Mouse (Mus musculus) ES-Bruce4 (cell line): Measurements from ENCODE around the gene Nos1ap. TPM values are rescaled to one million over a fixed set of nuclear protein-coding genes. Genes with fewer than 3 reads are reported as not detected.

Experiments used
- H3K27ac ChIP-seq: 2 replicates; pipeline ENCODE4 v1.5.1; 2012; ENCODE audit warnings: low read length, inconsistent platforms; ENCODE audit not compliant: insufficient read depth
- H3K27me3 ChIP-seq: 2 replicates; pipeline ENCODE4 v1.6.1; 2012; ENCODE audit warnings: mild to moderate bottlenecking, low read length, inconsistent platforms; ENCODE audit not compliant: control insufficient read depth, poor library complexity, insufficient read depth, severe bottlenecking
- H3K36me3 ChIP-seq: 2 replicates; pipeline ENCODE4 v1.6.1; 2012; ENCODE audit warnings: inconsistent platforms, mild to moderate bottlenecking, low read length, moderate library complexity; ENCODE audit not compliant: control insufficient read depth, poor library complexity, insufficient read depth, severe bottlenecking
- H3K4me1 ChIP-seq: one replicate; pipeline ENCODE4 v1.8.1; 2011; ENCODE audit warnings: low read length; ENCODE audit not compliant: control insufficient read depth, insufficient read depth
- H3K4me3 ChIP-seq: 2 replicates; pipeline ENCODE4 v1.5.1; 2011; ENCODE audit warnings: low read depth, mild to moderate bottlenecking, low read length
- H3K9ac ChIP-seq: 2 replicates; pipeline ENCODE4 v1.6.1; 2012; ENCODE audit warnings: low read depth, mild to moderate bottlenecking, inconsistent platforms; ENCODE audit not compliant: poor library complexity, severe bottlenecking
- H3K9me3 ChIP-seq: replicated peaks from 2 replicates; pipeline ENCODE4 v1.6.1; 2012; ENCODE audit warnings: mild to moderate bottlenecking, low read length, inconsistent platforms; ENCODE audit not compliant: control insufficient read depth, poor library complexity, insufficient read depth, severe bottlenecking
- CTCF ChIP-seq: IDR thresholded peaks from one replicate; pipeline ENCODE4 v1.8.1; 2011; ENCODE audit warnings: low read depth, low read length
- EP300 ChIP-seq: IDR thresholded peaks from 2 replicates; pipeline ENCODE4 v1.6.1; 2011; ENCODE audit warnings: low read depth, low read length; ENCODE audit not compliant: insufficient read depth
- POLR2A ChIP-seq: IDR thresholded peaks from one replicate; pipeline ENCODE4 v1.8.1; 2011; ENCODE audit warnings: low read length; ENCODE audit not compliant: insufficient read depth
- polyA plus RNA-seq: library from polyadenylated mRNA; stranded (reverse); fragments of >200 nt; gene quantifications from 2 replicates; pipeline ENCODE4 v1.2.4, GENCODE M21; 2011; ENCODE audit warnings: low read depth; ENCODE audit not compliant: missing spikeins, insufficient read depth, insufficient read length

The Nos1ap gene
- polyA plus RNA-seq, 1 experiment, result 4.6 TPM

DNA sequence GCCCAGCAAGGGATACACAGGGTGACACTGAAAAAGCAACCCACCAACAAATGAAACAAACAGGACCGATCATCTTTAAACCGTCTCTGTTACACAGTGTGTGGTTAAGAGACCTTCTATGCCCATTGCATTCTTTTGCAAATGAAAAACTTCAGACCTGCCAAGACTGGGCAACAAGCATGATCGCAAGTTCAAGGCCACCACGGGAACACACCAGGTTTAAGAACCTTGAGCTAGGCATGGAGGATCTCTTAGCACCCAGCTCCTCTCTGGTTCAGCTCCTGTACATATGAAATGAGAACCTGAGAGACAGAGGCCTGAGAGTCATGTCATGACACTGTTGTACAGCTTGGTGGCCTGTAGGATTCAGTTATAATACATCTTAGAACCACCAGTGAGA, 190.8 kb downstream of the Nos1ap start:
- no peaks in the 10 kb centered on the region for H3K27me3 ChIP-seq
- H3K9ac ChIP-seq, result no peak overlapping the region
- no peaks in the 10 kb centered on the region for H3K9me3 ChIP-seq
- H3K4me3 ChIP-seq, result no peak overlapping the region
- TF ChIP-seq CTCF, result no peak
- no peak for TF ChIP-seq POLR2A
- no peak for TF ChIP-seq EP300
- H3K36me3 ChIP-seq, result no peaks in the 10 kb centered on the region
- no peaks in the 10 kb centered on the region for H3K4me1 ChIP-seq
- no peak overlapping the region for H3K27ac ChIP-seq

DNA sequence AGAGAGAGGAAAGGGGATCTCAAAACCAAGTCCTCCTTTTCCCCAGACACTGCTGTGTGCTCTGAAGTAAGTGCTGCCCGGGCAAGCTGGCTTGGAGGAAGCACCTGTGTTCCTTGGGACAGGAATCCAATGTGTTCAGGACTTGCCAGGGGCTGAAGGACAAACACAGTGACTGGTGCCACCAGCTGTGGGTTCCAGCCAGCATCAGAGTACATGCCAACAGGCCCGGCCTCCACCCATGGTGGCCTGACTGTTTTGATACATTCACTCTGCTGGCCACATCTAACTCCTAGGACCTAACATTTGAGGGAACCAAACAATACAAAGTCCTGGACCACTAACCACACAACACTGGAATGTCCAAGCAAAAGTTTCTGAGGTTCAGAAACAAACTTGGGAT, 194.6 kb downstream of the Nos1ap start:
- no peaks in the 10 kb centered on the region for H3K36me3 ChIP-seq
- no peaks in the 10 kb centered on the region for H3K9me3 ChIP-seq
- no peaks in the 10 kb centered on the region for H3K4me1 ChIP-seq
- H3K4me3 ChIP-seq, result no peak overlapping the region
- TF ChIP-seq EP300 (no peak), POLR2A (no peak), CTCF (no peak)
- no peak overlapping the region for H3K27ac ChIP-seq
- no peak overlapping the region for H3K9ac ChIP-seq
- no peaks in the 10 kb centered on the region for H3K27me3 ChIP-seq

DNA sequence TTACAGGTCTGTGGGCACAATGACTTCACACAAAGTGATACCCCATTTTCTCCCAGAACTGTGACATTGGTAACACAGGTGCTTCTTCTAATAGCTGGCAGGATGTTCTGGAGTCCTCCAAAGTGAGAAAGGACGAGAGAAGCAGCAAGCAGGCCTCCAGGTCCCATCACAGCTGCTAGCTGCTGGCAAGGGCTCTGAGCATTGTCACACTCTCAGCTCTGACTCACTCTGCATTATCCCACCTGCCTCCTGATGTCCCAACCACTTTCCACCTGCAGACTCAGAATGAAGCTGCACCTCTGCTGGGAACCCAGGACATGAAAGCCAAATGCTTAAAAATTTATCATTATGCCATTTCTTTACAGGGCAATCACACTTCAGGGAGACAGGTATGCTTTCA, 195.0 kb downstream of the Nos1ap start:
- Histone ChIP-seq H3K4me1 (no peaks in the 10 kb centered on the region), H3K27me3 (no peaks in the 10 kb centered on the region), H3K4me3 (no peak overlapping the region), H3K36me3 (no peaks in the 10 kb centered on the region), H3K9me3 (no peaks in the 10 kb centered on the region), H3K9ac (no peak overlapping the region), H3K27ac (no peak overlapping the region)
- no peak for TF ChIP-seq POLR2A
- no peak for TF ChIP-seq CTCF
- no peak for TF ChIP-seq EP300

DNA sequence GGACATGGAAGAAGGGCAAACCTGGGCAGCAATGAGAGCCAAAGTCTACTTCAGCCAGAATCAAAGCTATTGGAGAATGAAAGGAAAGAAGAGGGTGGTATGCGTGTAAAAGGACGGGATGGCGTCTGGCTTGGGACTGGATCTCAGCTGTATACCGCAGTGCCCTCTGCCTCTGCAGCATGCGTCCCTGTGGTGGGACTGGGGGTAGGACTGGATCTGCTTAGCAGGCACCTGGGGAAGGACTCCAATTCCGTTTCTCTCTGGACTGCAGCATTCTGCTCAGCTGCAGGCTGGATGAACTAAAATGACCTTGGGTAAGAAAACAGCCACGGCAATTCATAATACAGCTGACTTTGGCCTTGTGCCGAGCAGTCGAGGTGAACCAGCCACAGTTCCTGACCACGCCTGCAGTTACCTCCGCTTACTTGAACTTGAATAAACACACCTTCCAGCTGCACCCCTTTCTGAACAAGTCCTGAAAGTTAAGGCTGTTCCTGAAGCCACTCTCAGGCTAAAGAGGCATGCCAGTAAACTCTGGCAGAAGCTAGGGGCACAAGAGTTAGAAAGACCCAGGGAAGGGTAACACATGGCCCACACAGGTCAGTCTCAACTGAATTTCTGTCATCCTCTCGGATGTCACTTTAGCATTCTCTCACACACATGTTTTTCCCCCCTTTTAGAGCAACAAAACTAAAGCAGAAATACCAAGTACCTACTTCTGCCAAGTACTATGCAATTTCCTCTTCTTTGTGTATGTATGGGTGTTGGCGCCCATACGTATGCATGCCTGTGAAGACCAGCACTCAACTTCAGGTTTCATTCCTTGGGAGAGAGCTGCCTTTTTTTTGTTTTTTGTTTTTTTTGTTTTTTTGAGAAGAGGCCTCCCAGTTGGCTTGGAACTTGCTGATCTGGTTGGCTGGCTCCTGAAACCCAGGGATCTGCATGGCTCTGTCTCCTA, 196.6 kb downstream of the Nos1ap start:
- Histone ChIP-seq H3K27me3 (no peaks in the 10 kb centered on the region), H3K27ac (no peak overlapping the region), H3K36me3 (no peaks in the 10 kb centered on the region), H3K9ac (no peak overlapping the region), H3K4me3 (no peak overlapping the region), H3K4me1 (no peaks in the 10 kb centered on the region), H3K9me3 (no peaks in the 10 kb centered on the region)
- TF ChIP-seq CTCF (no peak), POLR2A (no peak), EP300 (no peak)

DNA sequence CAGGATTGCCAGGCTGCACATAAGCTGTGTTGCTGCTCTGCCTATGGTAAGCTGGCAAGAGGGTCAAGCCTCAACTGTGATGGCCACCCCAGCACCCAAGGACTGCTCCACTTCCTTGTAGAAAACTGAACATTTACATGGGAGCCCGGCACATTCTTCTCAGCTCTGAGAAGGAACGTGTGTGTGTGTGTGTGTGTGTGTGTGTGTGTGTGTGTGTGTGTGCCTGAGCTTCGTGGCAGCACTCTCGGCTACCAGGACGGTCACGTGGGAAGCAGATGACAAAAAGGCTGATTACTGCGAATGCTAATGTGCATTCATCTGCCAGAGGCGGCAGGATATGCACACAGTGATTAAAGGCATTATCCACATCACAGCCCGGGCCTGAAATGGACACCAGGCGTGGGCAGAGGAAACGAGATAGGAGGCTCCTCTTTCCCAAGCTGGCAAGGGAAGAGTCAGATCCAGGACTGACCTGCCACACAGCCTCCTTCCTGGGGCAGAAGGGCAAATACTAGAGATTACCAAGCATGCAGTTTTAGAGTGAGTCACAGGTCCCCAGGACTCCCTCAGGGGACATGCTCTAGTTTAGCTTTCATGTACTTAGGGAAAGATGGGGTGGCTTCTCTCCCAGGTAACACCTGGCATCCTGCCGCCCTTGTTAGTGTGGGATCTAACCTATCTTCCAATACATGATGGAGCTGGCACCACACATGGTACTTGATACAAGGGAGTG, 202.3 kb downstream of the Nos1ap start:
- no peaks in the 10 kb centered on the region for H3K27me3 ChIP-seq
- H3K36me3 ChIP-seq, result no peaks in the 10 kb centered on the region
- no peak overlapping the region for H3K4me3 ChIP-seq
- TF ChIP-seq CTCF (no peak), EP300 (no peak), POLR2A (no peak)
- no peak overlapping the region for H3K9ac ChIP-seq
- H3K4me1 ChIP-seq, result no peaks in the 10 kb centered on the region
- H3K27ac ChIP-seq, result no peak overlapping the region
- no peaks in the 10 kb centered on the region for H3K9me3 ChIP-seq

DNA sequence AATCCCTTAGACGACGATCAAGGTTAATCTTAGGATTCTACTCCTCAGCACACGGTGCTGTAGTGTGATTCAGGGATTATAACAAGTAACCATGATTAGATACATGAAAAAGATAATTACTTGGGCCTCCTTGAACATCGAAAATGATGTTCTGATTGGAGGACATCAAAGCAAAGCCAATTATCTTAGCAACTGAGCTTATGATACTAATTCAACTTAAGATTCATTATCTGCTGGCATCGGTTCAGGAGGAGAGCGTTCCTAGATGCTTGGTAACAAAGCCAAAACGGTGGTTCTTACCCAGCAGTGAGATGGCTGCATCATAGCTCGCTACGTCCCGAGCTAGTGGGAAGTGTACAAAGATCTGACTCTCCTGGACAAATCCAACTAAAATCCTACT, 204.2 kb downstream of the Nos1ap start:
- no peaks in the 10 kb centered on the region for H3K27me3 ChIP-seq
- H3K27ac ChIP-seq, result no peak overlapping the region
- no peak overlapping the region for H3K4me3 ChIP-seq
- no peaks in the 10 kb centered on the region for H3K9me3 ChIP-seq
- H3K36me3 ChIP-seq, result no peaks in the 10 kb centered on the region
- no peak for TF ChIP-seq EP300
- no peak for TF ChIP-seq CTCF
- no peak for TF ChIP-seq POLR2A
- no peaks in the 10 kb centered on the region for H3K4me1 ChIP-seq
- H3K9ac ChIP-seq, result no peak overlapping the region
